Mouse (Mus musculus) limb, embryonic 14.5 days (tissue): ENCODE results near the gene Tns1. TPM values are rescaled to one million over a fixed set of nuclear protein-coding genes. Genes with fewer than 3 reads are reported as not detected.

Experiments used
- ATAC-seq: fragments of 200-750 bp; cut with Nextera tagmentation; 2 replicates; pipeline ENCODE4 v1.8.0; 2017; ENCODE audit warnings: low read depth, moderate number of reproducible peaks, moderate TSS enrichment; ENCODE audit not compliant: low FRiP score
- DNase-seq: peaks from one replicate; pipeline ENCODE4 v3.0.0-alpha.2; 2015; ENCODE audit warnings: low spot score
- H3K27ac ChIP-seq: fragments of 300-500 bp; sonication (generic); replicated peaks from 2 replicates; pipeline ENCODE4 v1.5.1; 2014; ENCODE audit warnings: low read depth, mild to moderate bottlenecking, low read length, moderate library complexity, mixed read lengths
- H3K27me3 ChIP-seq: fragments of 300-500 bp; sonication (generic); 2 replicates; pipeline ENCODE4 v1.6.1; 2014; ENCODE audit warnings: low read length, mixed read lengths; ENCODE audit not compliant: control insufficient read depth, insufficient read depth
- H3K36me3 ChIP-seq: fragments of 300-500 bp; sonication (generic); 2 replicates; pipeline ENCODE4 v1.6.1; 2014; ENCODE audit warnings: mild to moderate bottlenecking, low read length, moderate library complexity, mixed read lengths; ENCODE audit not compliant: control insufficient read depth, insufficient read depth
- H3K4me1 ChIP-seq: fragments of 300-500 bp; sonication (generic); 2 replicates; pipeline ENCODE4 v1.6.1; 2014; ENCODE audit warnings: antibody characterized with exemption, low read length, mixed read lengths; ENCODE audit not compliant: control insufficient read depth, insufficient read depth
- H3K4me2 ChIP-seq: fragments of 300-500 bp; sonication (generic); replicated peaks from 2 replicates; pipeline ENCODE4 v1.6.1; 2014; ENCODE audit warnings: low read depth, mild to moderate bottlenecking, low read length, moderate library complexity; ENCODE audit not compliant: severe bottlenecking
- H3K4me3 ChIP-seq: fragments of 300-500 bp; sonication (generic); replicated peaks from 2 replicates; pipeline ENCODE4 v1.5.1; 2014; ENCODE audit warnings: low read length
- H3K9ac ChIP-seq: fragments of 300-500 bp; sonication (generic); 2 replicates; pipeline ENCODE4 v1.6.1; 2014; ENCODE audit warnings: mild to moderate bottlenecking, low read depth, low read length, moderate library complexity; ENCODE audit not compliant: severe bottlenecking
- H3K9me3 ChIP-seq: fragments of 300-500 bp; sonication (generic); 2 replicates; pipeline ENCODE4 v1.6.1; 2016; ENCODE audit warnings: low read length; ENCODE audit not compliant: control insufficient read depth
- POLR2A ChIP-seq: fragments of 200-500 bp; IDR thresholded peaks from 2 replicates; pipeline ENCODE4 v1.8.0; 2012; ENCODE audit warnings: inconsistent platforms, mild to moderate bottlenecking, moderate library complexity, borderline replicate concordance; ENCODE audit not compliant: insufficient read depth, insufficient read length; ENCODE audit errors: extremely low read depth
- whole genome bisulfite sequencing: fragments of 180-500 bp; shearing (Covaris S2); extraction: QIAGEN DNeasy Blood & Tissue Kit; methylation state at CpG from one replicate; pipeline ENCODE4 v1.1.7; 2014; 5-methylcytosine and 5-hydroxymethylcytosine counted together
- polyA plus RNA-seq, 2 experiments: library from polyadenylated mRNA; depleted of rRNA in 1 of 2; stranded (reverse) in 1 of 2; unstranded in 1 of 2; fragments of >200 nt; fragmentation: Nextera tagmentation in 1 of 2; extraction: Ambion mirVana in 1 of 2; gene quantifications; 2 replicates each; pipeline versions ENCODE4 v1.2.1 to v1.2.3; 2012 to 2014

The Tns1 gene
- polyA plus RNA-seq, 2 experiments, result 38.0 to 51.3 TPM

- DNase-seq (no peak), ATAC-seq (no peak)
- no peak overlapping the region for H3K4me3 ChIP-seq
- no peak overlapping the region for H3K4me2 ChIP-seq
- H3K27me3 ChIP-seq, result no peaks in the 10 kb centered on the region
- TF ChIP-seq POLR2A, result no peak
- H3K36me3 ChIP-seq, result peaks cover 53% of the 10 kb centered on the region
- 94% methylated on average over 3 of the region's 3 CpGs for WGBS
- H3K4me1 ChIP-seq, result peaks cover 37% of the 10 kb centered on the region
- no peak overlapping the region for H3K27ac ChIP-seq
- no peak overlapping the region for H3K9ac ChIP-seq
- no peaks in the 10 kb centered on the region for H3K9me3 ChIP-seq
Observed at GRCm38 (mm10) chr1:73996650-73997049, 127.6 kb downstream of the Tns1 start.

GRCm38 (mm10) chr1:73996209-73996608, 128.0 kb downstream of the Tns1 start:
- Histone ChIP-seq H3K27me3 (no peaks in the 10 kb centered on the region), H3K36me3 (peaks cover 57% of the 10 kb centered on the region), H3K4me3 (no peak overlapping the region), H3K4me2 (no peak overlapping the region), H3K4me1 (peaks cover 33% of the 10 kb centered on the region), H3K9ac (no peak overlapping the region), H3K27ac (no peak overlapping the region), H3K9me3 (no peaks in the 10 kb centered on the region)
- peak; percentile 61 for DNase-seq
- no peak for TF ChIP-seq POLR2A
- no peak for ATAC-seq
- 43% methylated on average over 2 of the region's 2 CpGs for WGBS

- no peak overlapping the region for H3K9ac ChIP-seq
- TF ChIP-seq POLR2A, result no peak
- no peaks in the 10 kb centered on the region for H3K27me3 ChIP-seq
- peaks cover 67% of the 10 kb centered on the region for H3K36me3 ChIP-seq
- peaks cover 25% of the 10 kb centered on the region for H3K4me1 ChIP-seq
- no peak overlapping the region for H3K4me3 ChIP-seq
- no peaks in the 10 kb centered on the region for H3K9me3 ChIP-seq
- WGBS, result 84% methylated on average over 13 of the region's 13 CpGs
- DNase-seq, result no peak
- ATAC-seq, result no peak
- no peak overlapping the region for H3K27ac ChIP-seq
- H3K4me2 ChIP-seq, result no peak overlapping the region
Observed at GRCm38 (mm10) chr1:73995063-73995810, 129.0 kb downstream of the Tns1 start.

GRCm38 (mm10) chr1:73993901-73994426, 130.3 kb downstream of the Tns1 start:
- no peaks in the 10 kb centered on the region for H3K9me3 ChIP-seq
- DNase-seq (peak; percentile 69), ATAC-seq (no peak)
- H3K27me3 ChIP-seq, result no peaks in the 10 kb centered on the region
- peaks cover 74% of the 10 kb centered on the region for H3K36me3 ChIP-seq
- H3K4me1 ChIP-seq, result peaks cover 13% of the 10 kb centered on the region
- peak overlapping the region; percentile 65; the same call in 1 of the 2 replicates for H3K27ac ChIP-seq
- no peak overlapping the region for H3K4me2 ChIP-seq
- H3K4me3 ChIP-seq, result no peak overlapping the region
- no peak overlapping the region for H3K9ac ChIP-seq
- no peak for TF ChIP-seq POLR2A
- 59% methylated on average over 7 of the region's 7 CpGs for WGBS

GRCm38 (mm10) chr1:73993279-73993678, 131.0 kb downstream of the Tns1 start:
- Histone ChIP-seq H3K27me3 (no peaks in the 10 kb centered on the region), H3K9me3 (no peaks in the 10 kb centered on the region), H3K27ac (no peak overlapping the region), H3K4me3 (no peak overlapping the region), H3K9ac (no peak overlapping the region), H3K4me1 (peaks cover 6% of the 10 kb centered on the region), H3K4me2 (no peak overlapping the region), H3K36me3 (peaks cover 80% of the 10 kb centered on the region)
- ATAC-seq (no peak), DNase-seq (no peak)
- 81% methylated on average over 7 of the region's 7 CpGs for whole genome bisulfite sequencing
- TF ChIP-seq POLR2A, result no peak
